Mouse (Mus musculus): Measurements from ENCODE around the gene Zmynd15. TPM values are rescaled to one million over a fixed set of nuclear protein-coding genes. Genes with fewer than 3 reads are reported as not detected.
"Not testable (repeated sequence)": the region's sequence is repeated elsewhere in the genome, so short reads cannot be mapped to it uniquely, and the experiment has no call there.

Zmynd15 gene
- polyA plus RNA-seq (2015; fragmentation: Nextera tagmentation; extraction: Ambion mirVana), result 0.45 and 0.98 TPM in 2 replicates

DNA sequence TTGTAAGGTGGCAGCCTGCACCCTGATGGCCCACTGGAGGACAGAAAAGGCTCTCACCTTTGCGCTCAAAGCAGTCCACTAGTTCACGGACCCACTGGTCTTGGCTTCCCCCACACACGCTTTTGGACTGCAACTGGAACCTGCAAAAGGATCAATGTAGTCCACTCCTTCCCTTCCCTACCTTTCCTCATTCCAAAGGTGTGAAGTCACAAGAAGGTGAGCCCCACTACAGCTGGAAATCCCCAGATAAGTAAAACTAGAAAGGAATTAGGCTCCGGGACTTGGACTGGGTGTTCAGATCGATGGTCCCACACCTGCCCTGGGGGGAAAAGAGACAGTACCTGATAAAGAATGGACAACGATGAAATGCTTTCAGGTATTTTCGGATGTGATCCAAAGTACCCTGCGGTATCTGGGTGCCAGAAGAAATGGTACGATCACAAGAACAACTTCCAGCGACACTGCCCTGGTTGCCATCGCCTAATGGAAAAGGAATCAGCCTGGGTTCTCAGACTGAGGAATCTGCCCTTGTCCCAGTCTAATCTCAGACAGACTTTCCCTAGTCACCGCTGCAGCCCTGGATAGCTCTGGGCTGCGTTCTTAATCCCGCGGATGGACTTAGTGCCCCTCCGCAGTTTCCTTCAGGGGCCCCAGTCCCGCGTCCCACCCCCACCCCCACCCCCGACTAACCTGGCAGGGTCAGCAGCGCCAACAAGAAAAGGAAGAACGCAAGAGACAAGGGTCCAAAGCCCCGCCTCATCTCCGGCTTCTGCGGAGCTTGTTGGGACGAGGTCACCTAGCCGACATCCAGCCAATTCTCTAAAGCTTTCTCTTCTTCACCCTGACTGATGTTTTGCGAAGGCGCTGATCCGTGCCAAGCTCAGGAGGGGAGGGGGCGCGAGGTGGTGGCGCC lies at the start of gene Zmynd15:
Gene Zmynd15, plus strand, starts transcription at position 746 of the 913 bp plus-strand sequence.
- 20% methylated on average over 31 of the region's 32 CpGs for WGBS
- no peak within 1 kb of the TSS for H3K27ac ChIP-seq
- ATAC-seq (ENCODE audit: low FRiP score), result no peak
- H3K36me3 ChIP-seq, result peaks cover 5% of the 10 kb centered on the region
- H3K9me3 ChIP-seq, result no peaks in the 10 kb centered on the region
- H3K4me2 ChIP-seq, result peak within 1 kb of the TSS; percentile 64
- H3K4me1 ChIP-seq (replicated peaks), result peaks cover 15% of the 10 kb centered on the region
- peak within 1 kb of the TSS; percentile 42 for H3K4me3 ChIP-seq
- H3K27me3 ChIP-seq, result peaks cover 62% of the 10 kb centered on the region
- H3K9ac ChIP-seq, result peak within 1 kb of the TSS; percentile 68

GRCm38 (mm10) chr11:70409594-70410296 lies 49.5 kb upstream of the Zmynd15 start, which contains the start of gene Pelp1:
Gene Pelp1, minus strand, starts transcription at chr11:70410031.
- Histone ChIP-seq H3K9ac (peak within 1 kb of the TSS; percentile 99), H3K36me3 (peaks cover 9% of the 10 kb centered on the region), H3K27me3 (peaks cover 5% of the 10 kb centered on the region; the same call in 1 of the 2 replicates), H3K9me3 (no peaks in the 10 kb centered on the region), H3K4me2 (peak within 1 kb of the TSS; percentile 82), H3K4me1 (replicated peaks) (peaks cover 23% of the 10 kb centered on the region), H3K27ac (peak within 1 kb of the TSS; percentile 83), H3K4me3 (peak within 1 kb of the TSS; percentile 98)
- ATAC-seq (ENCODE audit: low FRiP score), result peak; percentile 99
- under 1% methylated on average over 59 of the region's 59 CpGs for WGBS

DNA sequence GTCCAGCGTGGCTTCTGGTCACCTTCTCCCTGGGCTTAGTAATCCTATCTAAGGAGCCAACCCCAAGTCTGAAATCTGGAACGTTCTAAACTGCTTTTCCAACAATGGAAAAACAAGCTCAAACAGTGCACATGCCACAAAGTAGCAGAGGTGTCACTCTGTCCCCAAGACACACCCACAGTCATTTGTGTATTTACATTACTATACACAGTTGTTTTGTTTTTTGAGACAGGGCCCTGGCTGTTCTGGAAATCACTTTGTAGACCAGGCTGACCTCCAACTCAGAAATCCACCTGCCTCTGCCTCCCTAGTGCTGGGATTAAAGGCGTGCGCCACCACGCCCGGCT lies 49.0 kb upstream of the Zmynd15 start:
- Histone ChIP-seq H3K4me3 (peak overlapping the region; percentile 98), H3K27ac (peak overlapping the region; percentile 83), H3K4me2 (peak overlapping the region; percentile 82), H3K36me3 (peaks cover 6% of the 10 kb centered on the region), H3K9me3 (no peaks in the 10 kb centered on the region), H3K9ac (peak overlapping the region; percentile 99), H3K4me1 (replicated peaks) (peaks cover 23% of the 10 kb centered on the region), H3K27me3 (peaks cover 5% of the 10 kb centered on the region; the same call in 1 of the 2 replicates)
- WGBS, result 65% methylated on average over 6 of the region's 6 CpGs
- ATAC-seq (ENCODE audit: low FRiP score), result no peak

DNA sequence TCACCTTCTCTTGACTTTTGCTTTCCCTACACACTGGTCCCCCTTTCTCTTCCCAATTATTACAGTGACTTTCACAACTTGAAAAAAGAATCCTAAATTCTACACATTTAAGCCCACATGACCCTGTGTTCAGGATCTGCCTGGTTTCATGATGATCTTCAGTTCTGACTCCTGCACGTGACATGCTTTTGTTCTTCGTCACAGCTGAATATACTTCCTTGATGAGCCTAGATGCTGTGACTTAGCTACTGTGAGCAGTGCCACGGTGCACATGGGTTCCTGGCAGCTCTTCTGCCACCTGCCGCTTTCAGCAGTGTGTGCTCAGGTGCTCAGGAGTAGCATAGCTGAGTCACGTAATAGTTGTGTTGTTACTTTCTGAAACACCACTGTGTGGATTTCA lies 46.6 kb upstream of the Zmynd15 start:
- no peak overlapping the region for H3K4me2 ChIP-seq
- no peak overlapping the region for H3K4me3 ChIP-seq
- peaks cover 18% of the 10 kb centered on the region for H3K4me1 ChIP-seq (replicated peaks)
- 78% methylated on average over 5 of the region's 5 CpGs for WGBS
- no peak for ATAC-seq (ENCODE audit: low FRiP score)
- H3K27ac ChIP-seq, result no peak overlapping the region
- H3K27me3 ChIP-seq, result peaks cover 5% of the 10 kb centered on the region; the same call in 1 of the 2 replicates
- H3K9me3 ChIP-seq, result no peaks in the 10 kb centered on the region
- H3K9ac ChIP-seq, result no peak overlapping the region
- no peaks in the 10 kb centered on the region for H3K36me3 ChIP-seq

GRCm38 (mm10) chr11:70413961-70414360 lies 45.3 kb upstream of the Zmynd15 start:
- no peak for ATAC-seq (ENCODE audit: low FRiP score)
- H3K9ac ChIP-seq, result no peak overlapping the region
- 6% methylated on average over 3 of the region's 3 CpGs for WGBS
- no peak overlapping the region for H3K27ac ChIP-seq
- no peak overlapping the region for H3K4me2 ChIP-seq
- H3K4me1 ChIP-seq (replicated peaks), result peaks cover 4% of the 10 kb centered on the region
- H3K36me3 ChIP-seq, result no peaks in the 10 kb centered on the region
- peaks cover 5% of the 10 kb centered on the region; the same call in 1 of the 2 replicates for H3K27me3 ChIP-seq
- H3K4me3 ChIP-seq, result no peak overlapping the region
- no peaks in the 10 kb centered on the region for H3K9me3 ChIP-seq

DNA sequence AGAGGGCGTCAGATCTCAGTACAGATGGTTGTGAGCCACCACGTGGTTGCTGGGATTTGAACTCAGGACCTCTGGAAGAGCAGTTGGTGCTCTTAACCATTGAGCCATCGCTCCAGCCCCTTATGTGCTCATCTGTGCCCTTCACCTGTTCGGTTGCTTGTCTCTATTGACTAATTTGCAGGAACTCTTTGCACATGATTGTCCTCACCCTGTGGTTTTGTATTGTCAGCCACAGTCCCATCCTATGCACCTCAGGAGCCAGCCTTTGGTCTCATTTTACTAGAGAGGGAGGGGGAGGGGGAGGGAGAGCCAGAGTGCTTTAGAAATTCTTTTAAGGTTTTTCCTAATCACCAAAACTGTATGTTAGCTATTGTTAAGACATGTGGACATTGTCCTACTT lies 41.0 kb upstream of the Zmynd15 start:
- no peaks in the 10 kb centered on the region for H3K9me3 ChIP-seq
- H3K9ac ChIP-seq, result no peak overlapping the region
- no peak overlapping the region for H3K27ac ChIP-seq
- WGBS, result 65% methylated on average over 4 of the region's 4 CpGs
- H3K27me3 ChIP-seq, result no peaks in the 10 kb centered on the region
- ATAC-seq (ENCODE audit: low FRiP score), result no peak
- H3K4me3 ChIP-seq, result no peak overlapping the region
- H3K4me1 ChIP-seq (replicated peaks), result no peaks in the 10 kb centered on the region
- H3K36me3 ChIP-seq, result no peaks in the 10 kb centered on the region
- H3K4me2 ChIP-seq, result no peak overlapping the region

- 82% methylated on average over 5 of the region's 5 CpGs for WGBS
- Histone ChIP-seq H3K4me1 (replicated peaks) (no peaks in the 10 kb centered on the region), H3K9ac (no peak overlapping the region), H3K36me3 (no peaks in the 10 kb centered on the region), H3K4me2 (no peak overlapping the region), H3K4me3 (no peak overlapping the region), H3K27me3 (no peaks in the 10 kb centered on the region), H3K9me3 (no peaks in the 10 kb centered on the region), H3K27ac (no peak overlapping the region)
- no peak for ATAC-seq (ENCODE audit: low FRiP score)
Observed at GRCm38 (mm10) chr11:70419486-70419885, 39.7 kb upstream of the Zmynd15 start.

DNA sequence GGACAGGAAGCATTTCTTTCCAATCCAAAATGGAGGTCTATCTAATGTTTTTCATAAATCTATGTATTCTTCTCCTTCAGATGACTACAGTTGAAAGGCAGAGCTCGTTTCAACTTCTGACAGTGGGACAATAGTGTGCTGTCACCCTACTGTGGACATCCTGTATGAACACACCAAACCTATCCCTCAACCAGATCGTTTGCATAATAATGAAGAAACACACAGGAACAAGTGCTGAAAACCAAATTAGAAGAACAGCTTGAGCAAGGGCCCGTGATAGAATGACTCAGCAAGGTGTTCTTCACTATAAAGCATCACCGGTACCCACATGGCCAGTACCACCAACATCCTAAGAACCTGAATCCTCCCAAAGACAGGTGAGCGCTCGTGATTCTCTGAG lies 32.6 kb upstream of the Zmynd15 start:
- H3K27me3 ChIP-seq, result not testable (repeated sequence)

GRCm38 (mm10) chr11:70431574-70431973 lies 27.7 kb upstream of the Zmynd15 start:
- no peaks in the 10 kb centered on the region for H3K9me3 ChIP-seq
- ATAC-seq (ENCODE audit: low FRiP score), result no peak

More for the DNA sequence above, 32.6 kb upstream of the Zmynd15 start:
- ATAC-seq (ENCODE audit: low FRiP score); H3K4me2 ChIP-seq; H3K27ac ChIP-seq; H3K4me1 ChIP-seq (replicated peaks); H3K36me3 ChIP-seq; H3K9me3 ChIP-seq; H3K4me3 ChIP-seq; H3K9ac ChIP-seq: not testable (repeated sequence)
- 70% methylated on average over 6 of the region's 6 CpGs for WGBS

DNA sequence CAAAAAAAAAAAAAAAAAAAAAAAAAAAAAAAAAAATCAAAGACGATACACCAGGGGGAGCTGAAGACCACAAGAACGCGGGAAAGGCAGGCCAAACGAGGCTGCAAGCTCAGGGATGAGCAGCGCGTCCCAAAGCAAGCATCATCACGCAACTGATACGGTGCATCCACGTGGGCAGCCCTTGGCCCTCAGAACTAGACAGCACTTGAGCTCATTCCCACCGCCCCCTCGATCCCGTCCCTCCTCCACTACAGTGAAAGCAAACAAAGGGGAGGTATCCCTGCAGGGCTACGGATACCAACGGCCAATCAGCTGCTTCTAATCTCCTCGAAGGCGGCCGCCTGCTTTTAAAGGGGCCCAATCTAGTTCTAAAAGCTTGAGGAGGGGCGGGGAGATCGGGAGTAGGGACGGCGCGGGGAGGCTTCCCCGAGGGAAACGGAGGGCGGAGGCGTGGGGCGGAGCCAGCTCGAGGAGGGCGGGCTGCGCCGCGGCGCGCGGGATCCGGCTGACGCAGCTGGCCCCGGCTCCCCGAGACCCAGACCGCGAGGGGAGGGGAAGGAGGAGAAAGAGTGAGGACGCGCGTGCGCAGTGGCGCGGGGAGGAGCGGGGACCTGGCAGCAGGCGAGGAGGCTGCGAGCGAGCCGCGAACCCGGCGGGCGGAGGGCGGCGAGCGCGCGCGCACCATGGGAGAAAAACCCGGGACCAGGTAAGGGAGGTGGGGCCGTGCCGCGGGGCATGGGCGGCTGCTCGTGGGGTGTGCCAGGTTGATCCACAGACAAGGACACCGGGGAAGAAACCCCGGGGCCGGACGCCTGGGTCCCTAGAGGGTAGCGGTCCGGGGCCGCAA lies 27.0 kb upstream of the Zmynd15 start, which contains the start of gene Arrb2:
Gene Arrb2, plus strand, starts transcription at position 588 of the 847 bp plus-strand sequence.
- Histone ChIP-seq H3K27me3 (no peaks in the 10 kb centered on the region), H3K36me3 (peaks cover 22% of the 10 kb centered on the region), H3K9me3 (no peaks in the 10 kb centered on the region), H3K4me3 (peak within 1 kb of the TSS; percentile 73), H3K4me1 (replicated peaks) (peaks cover 36% of the 10 kb centered on the region), H3K9ac (peak within 1 kb of the TSS; percentile 94), H3K4me2 (peak within 1 kb of the TSS; percentile 77), H3K27ac (peak within 1 kb of the TSS; percentile 96)
- peak; percentile 97 for ATAC-seq (ENCODE audit: low FRiP score)
- WGBS, result under 1% methylated on average over 74 of the region's 75 CpGs

More at GRCm38 (mm10) chr11:70431574-70431973, 27.7 kb upstream of the Zmynd15 start:
- Histone ChIP-seq H3K4me3 (peak overlapping the region; percentile 73), H3K27me3 (no peaks in the 10 kb centered on the region), H3K9ac (peak overlapping the region; percentile 94), H3K27ac (peak overlapping the region; percentile 96), H3K4me1 (replicated peaks) (peaks cover 36% of the 10 kb centered on the region), H3K4me2 (peak overlapping the region; percentile 77), H3K36me3 (peaks cover 15% of the 10 kb centered on the region)
- 28% methylated on average over 5 of the region's 5 CpGs for WGBS

DNA sequence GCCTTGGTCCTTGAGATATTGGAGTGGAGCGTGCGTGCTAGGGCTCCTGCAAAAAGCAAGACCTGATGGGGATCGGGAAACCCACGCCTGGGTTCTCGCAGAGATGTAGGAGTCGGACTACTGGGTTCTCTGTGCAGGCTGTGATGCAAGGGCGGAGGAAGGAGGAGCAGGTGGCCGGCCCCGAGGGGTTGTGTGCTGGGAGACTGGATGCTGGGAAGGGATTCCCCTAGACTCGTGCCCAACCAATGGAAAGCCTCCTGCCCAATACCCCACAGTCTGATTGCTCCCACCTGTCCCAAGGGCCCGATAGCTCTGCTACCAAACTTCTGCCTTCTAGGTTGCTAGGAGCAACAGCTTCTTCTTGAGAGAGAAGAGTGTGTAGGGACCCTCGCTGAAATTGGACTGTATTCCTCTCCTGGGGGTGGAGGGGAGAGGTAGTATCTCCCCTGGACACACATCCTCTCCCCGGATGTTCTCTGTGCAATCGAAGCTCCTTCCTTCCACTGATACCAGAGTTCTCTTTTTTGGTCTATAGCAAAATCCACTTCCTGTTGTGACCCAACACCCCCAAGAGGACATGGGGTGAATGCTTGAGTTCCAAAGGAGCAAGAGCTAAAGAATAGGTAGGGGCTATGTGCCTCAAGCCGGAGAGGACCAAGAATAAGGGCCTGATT lies 26.2 kb upstream of the Zmynd15 start:
- Histone ChIP-seq H3K9me3 (no peaks in the 10 kb centered on the region), H3K4me1 (replicated peaks) (peaks cover 36% of the 10 kb centered on the region), H3K36me3 (peaks cover 29% of the 10 kb centered on the region), H3K27ac (peak overlapping the region; percentile 96), H3K4me3 (peak overlapping the region; percentile 73), H3K4me2 (peak overlapping the region; percentile 77), H3K9ac (peak overlapping the region; percentile 94), H3K27me3 (no peaks in the 10 kb centered on the region)
- ATAC-seq (ENCODE audit: low FRiP score), result no peak; the same call in 1 of the 2 replicates
- WGBS, result 8% methylated on average over 15 of the region's 15 CpGs
